Mouse (Mus musculus) left cerebral cortex, postnatal 36 days (tissue): ENCODE data around the gene Rpa2. TPM values are rescaled to one million over a fixed set of nuclear protein-coding genes. Genes with fewer than 3 reads are reported as not detected.
A peak's percentile ranks its signal among the peaks of the same experiment; 100 is the strongest.
"Not testable (repeated sequence)": the region's sequence is repeated elsewhere in the genome, so short reads cannot be mapped to it uniquely, and the experiment has no call there.

Source experiments
- DNase-seq, 2 experiments: peaks; one replicate each; pipeline ENCODE4 v3.0.0; 2021 to 2022; ENCODE audit warnings: low spot score in 2 of 2, mixed read lengths in 1 of 2
- intact Hi-C: fragments of 180-260 bp; cut with DNase I; formaldehyde crosslinking; loops from one replicate; pipeline ENCODE4 v1.15.1; 2025
- total RNA-seq, 2 experiments: library from RNA; stranded (reverse); gene quantifications; 2 replicates each; pipeline ENCODE4 v1.2.3; 2021

Gene Rpa2
- total RNA-seq, 2 experiments from 2014 or later: 13.3 to 14.9 TPM

DNA sequence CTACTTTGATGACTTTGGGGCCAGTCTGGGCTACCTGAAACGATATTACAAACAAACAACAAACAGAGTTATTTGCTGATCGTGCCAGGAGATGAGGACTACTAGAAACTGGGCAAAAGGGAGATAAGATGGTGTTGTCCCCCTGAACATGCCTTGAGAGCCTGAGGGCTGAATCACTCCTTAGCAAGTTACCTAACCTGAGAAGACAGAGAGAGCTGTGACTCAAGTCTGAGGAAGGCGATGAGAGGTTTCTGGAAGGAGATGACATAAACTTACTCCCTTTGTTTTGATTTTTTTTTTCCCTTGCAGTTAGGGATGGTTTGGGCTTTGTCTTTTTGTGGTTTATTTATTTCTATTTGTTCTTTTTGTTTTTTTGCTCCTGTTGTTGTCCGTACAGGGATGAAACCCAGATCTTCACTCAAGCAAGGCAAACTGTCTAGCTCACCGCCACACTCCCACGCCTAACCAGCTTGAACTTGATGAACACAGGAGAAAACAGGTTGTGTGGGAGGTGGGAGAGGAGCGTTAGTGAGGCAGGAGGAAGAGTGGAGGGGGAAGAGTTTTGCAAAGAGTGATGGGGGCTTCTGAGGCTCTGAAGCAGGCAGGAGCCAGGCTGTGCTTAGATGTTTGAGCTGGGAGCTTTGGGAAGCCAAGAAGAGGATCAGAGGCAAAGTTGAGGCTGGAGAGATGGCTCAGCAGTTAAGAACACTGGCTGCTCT lies 10.3 kb upstream of the Rpa2 start:
- DNase-seq: peak in 1 of 2 experiments; percentile 19

DNA sequence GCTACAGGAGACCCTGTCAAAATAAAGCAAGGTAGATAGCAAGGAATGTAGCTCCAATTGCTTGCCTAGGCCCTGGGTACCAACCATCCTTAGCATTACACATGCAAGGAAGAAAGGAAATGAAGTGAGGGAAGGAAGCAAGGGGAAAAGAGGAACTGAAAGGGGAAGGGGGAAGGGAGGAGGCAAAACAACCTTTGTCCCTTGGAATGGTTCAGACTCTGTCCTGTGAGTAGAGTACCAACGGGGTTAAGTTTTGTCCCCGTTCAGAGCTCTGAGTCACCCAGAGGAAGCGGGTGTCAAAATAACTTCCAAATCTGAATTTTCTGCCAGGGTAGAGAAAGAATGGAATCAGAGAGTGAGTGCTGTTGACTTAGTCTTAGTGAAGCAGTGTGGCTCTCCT lies 7.8 kb upstream of the Rpa2 start:
- intact Hi-C loops: no loop called here
- no peak for DNase-seq

More for the DNA sequence above, 10.3 kb upstream of the Rpa2 start:
- intact Hi-C loops: no loop called here

DNA sequence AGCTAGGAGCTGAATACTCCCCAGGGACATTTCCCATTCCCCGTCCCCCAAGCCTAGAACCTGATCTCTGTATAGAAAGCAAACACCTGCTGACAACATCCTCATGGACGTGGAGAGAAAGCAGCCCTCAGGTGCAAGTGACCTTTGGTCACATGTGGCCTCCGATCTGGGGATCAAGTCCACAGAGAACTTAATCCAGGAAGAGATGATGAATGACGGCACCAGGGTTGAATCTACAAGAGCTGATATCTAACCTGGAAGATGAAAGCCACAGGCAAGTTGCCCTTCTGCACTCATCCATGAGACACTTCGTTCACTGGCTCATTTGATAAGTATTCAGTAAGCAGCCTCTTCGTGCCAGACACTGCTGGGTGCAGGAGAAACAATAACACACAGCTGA lies 5.5 kb upstream of the Rpa2 start:
- DNase-seq: no peak
- intact Hi-C loops: no loop called here

DNA sequence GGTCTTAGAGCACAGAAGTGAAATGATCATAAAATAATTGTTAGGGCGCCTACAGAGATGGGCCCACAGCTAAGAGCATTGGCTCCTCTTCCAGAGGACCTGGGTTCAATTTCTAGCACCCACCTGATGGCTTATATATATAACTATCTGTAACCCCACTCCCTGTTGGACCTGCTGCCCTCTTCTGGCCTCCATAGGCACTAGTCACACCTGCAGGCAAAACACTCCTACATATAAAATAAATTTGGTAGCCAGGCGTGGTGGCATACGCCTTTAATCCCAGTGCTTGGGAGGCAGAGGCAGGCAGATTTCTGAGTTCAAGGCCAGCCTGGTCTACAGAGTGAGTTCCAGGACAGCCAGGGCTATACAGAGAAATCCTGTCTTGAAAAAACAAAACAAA lies 5.0 kb upstream of the Rpa2 start:
- DNase-seq, intact Hi-C loops: not testable (repeated sequence)

DNA sequence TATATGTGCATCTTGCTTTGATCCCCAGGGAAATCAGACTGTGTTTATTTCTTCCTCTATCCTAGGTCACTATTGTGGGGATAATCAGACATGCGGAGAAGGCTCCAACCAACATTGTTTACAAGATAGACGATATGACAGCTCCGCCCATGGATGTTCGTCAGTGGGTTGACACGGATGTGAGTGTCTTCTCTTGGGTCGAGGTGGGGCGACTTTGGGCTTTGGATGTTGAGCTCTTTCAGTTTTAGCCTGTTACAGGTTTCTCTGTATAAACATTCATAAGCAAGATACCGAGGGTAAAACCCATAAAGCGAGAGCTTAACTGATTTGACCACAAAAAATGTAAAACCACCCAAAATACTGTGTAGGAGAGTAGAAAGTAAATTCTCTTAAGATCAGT lies 3.6 kb downstream of the Rpa2 start:
- DNase-seq: no peak
- intact Hi-C loops: no loop called here

DNA sequence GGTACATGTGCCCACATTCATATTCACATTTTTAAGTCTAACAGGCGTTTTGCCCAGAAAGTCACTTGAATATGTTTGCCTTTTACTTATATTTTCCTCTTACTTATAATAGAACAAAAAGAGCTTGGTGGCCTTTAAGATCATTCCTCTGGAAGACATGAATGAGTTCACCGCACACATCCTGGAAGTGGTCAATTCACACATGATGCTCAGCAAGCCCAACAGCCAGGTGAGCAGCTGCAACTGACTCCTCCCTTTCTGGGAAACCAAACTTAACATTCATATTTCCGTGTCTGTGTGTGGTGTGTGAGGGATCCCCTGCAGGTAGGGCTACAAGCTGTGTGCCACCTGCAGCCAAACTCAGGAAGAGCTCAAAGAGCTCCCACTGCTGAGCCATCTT lies 6.8 kb downstream of the Rpa2 start:
- DNase-seq: no peak
- intact Hi-C loops: no loop called here

DNA sequence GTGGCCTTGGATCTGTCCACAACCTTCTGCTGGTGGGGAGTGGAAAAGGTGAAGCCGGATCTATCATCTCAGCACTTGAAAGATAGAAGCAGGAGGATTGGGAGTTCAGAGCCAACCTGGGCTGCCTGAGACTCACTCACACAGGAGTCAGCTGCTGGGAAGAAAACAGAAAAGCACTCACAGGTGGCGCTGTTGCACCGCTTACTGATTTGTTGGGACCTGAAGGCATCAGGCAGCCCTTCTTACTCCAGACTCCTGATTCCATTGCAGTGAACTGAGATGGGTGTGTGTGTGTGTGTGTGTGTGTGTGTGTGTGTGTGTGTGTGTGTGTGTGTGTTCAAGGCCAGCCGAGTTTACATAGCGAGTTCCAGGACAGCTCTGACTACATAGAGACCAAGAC lies 8.6 kb downstream of the Rpa2 start:
- peak; percentile 71 to 79 for DNase-seq
- intact Hi-C loops: no loop called here

DNA sequence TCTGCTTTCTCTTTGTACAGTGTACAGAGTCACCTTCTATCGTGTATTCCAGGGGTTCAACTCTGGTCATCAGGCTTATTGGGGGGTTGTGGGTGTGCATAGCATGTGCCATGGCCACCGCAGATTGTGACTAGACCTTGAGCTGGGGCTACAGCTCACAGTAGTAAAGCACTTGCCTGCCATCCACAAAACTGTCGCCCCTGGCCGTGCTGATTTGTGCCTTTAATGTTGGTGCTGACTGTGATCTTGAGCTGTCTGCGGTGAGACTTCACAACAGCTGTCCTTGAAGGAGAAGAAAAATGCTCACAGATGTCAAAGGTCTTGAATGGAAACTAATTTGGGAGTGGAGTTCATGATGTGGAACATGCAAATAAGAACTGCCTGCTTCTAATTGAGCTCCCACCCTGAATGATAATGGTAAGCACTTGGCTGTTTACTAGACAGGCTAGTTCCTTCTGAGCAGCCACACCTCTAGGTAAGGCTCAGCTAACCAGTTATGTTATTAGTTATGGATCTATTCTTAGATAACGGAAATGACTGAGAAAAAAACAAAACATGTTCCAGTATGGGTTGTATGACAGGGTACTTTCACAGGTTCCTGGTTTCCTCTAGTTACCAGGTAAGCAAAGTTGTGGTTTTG lies 10.6 kb downstream of the Rpa2 start:
- intact Hi-C loops: loop anchor here (2.0 kb wide), 1 partner anchor 46 kb away; no protein-coding TSS in a partner anchor

DNA sequence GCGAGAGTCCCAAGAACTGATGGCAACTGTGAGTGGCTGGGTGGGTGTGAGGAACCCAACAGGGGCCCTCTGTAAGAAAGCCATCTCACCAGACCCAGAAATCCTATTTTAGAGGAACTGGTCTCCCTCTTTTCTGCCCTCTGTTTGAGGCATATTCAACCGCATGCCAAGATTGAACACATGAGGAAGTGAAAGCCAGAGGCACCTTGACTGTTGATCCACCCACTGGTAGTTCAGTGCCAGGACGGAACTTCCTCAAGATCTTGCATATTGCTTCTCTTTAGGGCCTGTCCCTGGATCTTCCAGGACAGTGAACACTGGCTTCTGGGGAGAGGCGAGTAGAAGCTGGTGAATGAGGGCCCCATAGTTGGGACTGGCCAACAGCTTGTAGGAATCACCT lies 12.2 kb downstream of the Rpa2 start:
- intact Hi-C loops: no loop called here
- DNase-seq: no peak

More for the DNA sequence above, 10.6 kb downstream of the Rpa2 start:
- DNase-seq: no peak

DNA sequence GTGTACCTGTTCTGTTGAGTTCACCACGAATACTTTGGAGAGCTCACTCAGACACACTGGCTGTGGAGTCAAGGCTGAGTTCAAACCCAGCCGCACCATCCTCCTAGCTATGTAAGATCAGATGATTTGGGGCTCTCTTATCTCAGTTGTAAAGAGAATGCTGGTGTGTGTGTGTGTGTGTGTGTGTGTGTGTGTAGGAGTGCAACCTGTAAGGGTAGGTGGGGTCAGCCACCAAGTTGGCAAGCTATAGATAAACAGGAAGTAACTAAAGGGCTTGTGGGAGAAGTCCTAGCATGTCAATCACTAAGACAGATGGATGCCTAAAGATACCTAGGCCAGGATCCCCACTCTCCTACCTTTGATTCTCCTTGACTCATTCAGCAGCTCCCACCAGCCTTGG lies 15.6 kb downstream of the Rpa2 start:
- no peak for DNase-seq
- intact Hi-C loops: no loop called here

DNA sequence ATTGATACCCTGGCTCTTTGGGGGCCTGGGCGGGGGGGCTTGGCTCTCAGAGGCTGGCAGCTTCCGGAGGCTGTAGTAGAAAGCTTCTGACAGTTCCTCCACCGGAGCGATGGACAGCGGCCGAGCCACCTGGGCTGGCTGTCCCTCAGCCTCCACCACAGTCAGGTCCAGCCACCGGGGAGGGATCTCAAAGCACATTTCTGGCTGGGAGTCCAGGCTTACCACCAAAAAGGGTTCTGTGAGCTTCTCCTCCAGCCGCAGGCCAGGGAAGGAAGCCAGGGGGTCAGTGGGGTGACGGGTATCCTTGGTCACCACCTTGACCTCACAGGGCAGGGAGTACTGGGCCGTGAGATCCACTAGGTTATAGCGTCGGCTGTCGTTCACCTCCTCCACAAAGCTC lies 17.1 kb downstream of the Rpa2 start:
- intact Hi-C loops: no loop called here
- DNase-seq: no peak

DNA sequence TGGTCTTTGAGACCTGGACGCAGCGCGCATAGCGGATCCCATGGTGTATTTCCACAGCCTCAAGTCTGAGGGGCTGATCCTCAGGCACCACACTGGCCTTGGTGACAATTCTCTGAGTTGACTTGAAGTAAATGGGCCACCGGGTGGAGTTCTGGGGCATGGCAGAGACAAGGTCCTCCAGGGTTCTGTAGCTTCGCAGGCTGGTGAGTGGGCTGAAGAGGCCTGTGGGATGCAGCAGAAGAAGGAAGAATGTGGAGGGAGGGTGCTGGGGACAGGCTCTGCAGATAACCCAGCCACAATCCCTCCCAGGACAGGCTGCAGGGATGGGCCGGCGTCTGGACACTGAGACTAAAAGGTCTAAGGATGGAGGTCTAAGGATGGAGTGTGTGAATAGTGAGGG lies 21.6 kb downstream of the Rpa2 start:
- intact Hi-C loops: no loop called here

DNA sequence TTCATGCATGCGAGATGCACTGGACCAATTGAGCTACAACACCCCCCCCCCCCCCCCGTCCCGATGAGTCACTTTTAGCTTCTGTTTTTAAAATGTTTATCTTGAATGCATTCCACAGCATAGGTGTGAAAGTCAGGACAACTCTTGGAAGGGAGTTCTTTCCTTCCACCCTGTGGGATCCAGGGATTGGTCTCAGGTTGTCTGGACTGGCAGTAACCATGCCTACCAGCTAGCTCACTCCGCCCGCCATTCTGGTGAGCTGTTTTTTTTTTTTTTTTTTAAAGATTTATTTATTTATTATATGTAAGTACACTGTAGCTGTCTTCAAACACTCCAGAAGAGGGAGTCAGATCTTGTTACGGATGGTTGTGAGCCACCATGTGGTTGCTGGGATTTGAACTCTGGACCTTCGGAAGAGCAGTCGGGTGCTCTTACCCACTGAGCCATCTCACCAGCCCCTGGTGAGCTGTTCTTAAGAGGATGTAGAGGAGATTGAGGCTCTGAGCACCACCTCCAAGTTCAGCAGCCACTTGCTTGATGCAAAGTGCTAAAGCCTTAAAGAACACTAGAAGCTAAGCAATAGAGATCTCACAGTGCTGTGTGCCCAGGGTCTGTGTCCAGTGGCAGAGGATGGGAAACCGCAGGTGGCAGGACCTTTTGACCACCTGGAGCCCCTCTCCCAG lies 25.3 kb downstream of the Rpa2 start:
- DNase-seq, intact Hi-C loops: not testable (repeated sequence)

More for the DNA sequence above, 21.6 kb downstream of the Rpa2 start:
- DNase-seq: no peak

DNA sequence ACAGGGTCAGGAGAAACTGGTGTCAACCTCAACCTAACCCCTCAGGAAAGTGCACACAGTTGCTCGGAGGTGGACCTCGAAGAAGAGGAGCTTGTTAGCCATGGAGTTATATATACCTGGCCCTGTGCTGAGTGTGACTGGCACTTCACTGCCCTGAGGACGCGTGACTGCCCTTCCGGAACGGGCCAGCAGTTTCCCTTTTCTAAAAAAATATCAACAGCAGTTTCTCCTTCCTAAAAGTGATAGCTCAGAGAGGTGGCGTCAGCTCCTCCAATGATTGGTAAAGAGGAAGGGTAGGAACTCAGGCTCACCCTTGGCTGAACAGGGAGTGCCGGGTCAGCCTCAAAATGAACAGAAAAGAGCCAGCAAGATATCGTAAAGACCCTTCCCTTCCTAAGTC lies 25.9 kb downstream of the Rpa2 start:
- intact Hi-C loops: no loop called here
- DNase-seq: no peak

DNA sequence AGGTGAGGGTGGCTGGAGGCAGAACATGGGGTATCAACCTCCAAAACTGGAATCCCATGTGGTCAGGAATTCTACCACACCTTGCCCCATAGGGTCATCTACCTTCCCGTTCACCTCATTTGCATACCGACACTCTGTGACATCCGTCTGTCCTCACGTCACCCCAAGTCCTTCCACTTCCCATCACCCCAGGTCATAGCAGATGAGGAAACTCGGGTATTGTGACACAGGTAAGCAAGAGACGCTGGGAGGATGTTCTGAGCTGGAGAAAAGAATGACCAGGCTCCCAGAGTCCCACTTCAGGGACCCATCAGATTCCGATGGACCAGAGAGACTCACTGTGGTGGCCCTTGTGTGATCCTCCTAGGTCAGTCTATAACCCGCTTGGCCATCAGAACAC lies 26.6 kb downstream of the Rpa2 start:
- no peak for DNase-seq

DNA sequence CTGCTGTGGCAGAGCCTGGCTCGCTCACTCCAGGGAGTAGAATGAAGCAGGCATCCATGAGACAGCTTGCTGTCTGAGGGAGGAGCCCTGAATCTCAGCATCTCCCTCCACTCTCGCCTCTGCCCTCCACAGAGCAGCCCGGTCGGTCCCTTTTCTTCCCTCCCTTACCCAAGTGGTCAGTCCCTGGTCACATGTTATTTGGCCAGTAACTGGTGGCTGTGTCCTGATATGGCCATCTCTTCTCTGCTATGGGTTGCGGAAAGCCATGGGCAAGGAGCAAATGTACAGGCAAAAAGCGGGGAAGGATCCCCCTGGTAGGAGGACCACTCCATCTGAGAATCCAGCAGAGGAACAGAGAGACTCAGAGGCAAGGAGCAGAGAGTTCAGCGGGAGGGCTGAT lies 27.0 kb downstream of the Rpa2 start:
- no peak for DNase-seq
- intact Hi-C loops: no loop called here

More for the DNA sequence above, 26.6 kb downstream of the Rpa2 start:
- intact Hi-C loops: no loop called here

DNA sequence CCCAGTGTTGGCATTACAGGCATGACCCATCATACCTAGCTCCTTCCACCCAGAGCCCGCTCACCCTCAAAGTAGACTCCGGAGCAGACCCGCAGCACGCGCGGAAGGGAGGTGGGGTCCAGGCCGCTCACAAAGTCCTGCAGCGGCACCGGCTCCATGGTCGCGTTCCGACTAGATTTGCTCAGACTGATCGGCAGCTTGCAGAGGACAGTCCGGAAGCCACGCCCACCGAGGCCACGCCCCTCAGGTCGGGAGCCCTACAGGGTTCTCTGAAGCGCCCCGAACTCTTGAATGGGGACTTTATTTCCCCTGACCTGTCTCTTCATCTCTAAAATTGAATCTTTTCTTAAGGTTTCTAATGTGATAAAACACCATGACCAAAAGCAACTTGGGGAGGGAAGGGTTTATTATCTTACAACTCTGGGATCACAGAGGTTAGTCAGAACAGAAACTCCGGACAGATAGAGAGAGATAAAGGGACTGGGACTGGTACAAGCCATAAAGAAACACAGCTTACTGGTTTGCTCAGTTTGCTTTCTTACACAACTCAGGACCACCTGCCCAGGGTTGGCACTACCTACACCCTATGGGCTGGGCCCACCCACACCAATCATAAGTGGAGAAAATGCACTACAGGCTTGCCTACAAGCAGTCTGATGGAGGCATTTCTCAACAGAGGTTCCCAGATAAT lies 28.2 kb downstream of the Rpa2 start, which contains the start of gene Themis2:
Themis2 (minus strand) TSS at position 192 of the 691 bp plus-strand sequence.
- intact Hi-C loops: no loop called here
- DNase-seq: peak in 1 of 2 experiments; percentile 26

DNA sequence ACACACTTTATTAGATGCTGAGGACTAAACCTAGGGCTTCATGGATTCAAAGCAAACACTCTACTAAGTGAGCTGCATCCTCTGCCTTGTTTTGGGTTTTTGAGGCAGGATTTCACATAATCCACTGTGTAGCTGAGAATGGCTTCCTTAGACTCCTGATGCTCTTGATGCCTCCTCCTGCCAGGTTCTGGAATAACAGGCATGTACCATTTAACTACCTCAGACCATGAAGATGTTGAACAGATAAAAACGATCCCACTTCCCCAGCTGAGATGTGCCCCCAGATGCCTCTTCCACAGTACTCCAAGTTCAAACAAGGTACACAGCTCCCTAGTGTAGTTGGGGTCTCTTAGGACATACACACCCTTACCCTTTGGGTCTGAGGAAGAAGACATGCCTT lies 29.3 kb downstream of the Rpa2 start:
- DNase-seq: no peak
- intact Hi-C loops: no loop called here

DNA sequence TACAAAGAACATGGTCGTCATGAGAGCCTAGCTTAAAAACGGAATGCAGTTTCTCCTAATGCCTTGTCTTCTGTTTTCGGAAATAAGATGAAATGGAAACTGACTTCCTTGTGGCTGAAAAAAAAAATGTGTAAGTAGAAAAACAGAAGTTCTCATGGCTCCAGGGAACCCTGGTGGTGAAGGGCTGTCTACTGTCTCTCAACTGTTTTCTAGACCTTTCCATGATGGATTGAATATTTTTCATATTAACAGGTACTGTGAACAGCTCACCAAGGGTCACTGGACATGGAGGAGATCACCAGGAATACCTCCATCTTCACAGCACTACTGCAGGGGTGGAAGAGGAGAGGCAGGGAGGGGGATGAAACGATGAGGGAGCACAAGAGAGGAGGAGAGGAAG lies 29.9 kb downstream of the Rpa2 start:
- intact Hi-C loops: no loop called here
- no peak for DNase-seq

DNA sequence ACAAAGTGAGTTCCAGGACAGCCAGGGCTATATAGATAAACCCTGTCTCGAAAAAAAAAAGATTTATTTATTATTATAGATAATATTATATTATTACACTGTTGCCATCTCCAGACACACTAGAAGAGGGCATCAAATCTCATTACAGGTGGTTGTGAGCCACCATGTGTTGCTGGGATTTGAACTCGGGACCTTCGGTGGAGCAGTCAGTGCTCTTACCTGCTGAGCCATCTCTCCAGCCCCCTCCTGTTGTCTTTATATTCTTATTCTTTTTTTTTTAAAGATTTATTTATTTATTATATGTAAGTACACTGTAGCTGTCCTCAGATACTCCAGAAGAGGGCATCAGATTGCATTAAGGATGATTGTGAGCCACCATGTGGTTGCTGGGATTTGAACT lies 30.5 kb downstream of the Rpa2 start:
- intact Hi-C loops, DNase-seq: not testable (repeated sequence)
